Mouse (Mus musculus): ENCODE results near the gene Ap2b1.
A peak's percentile ranks its signal among the peaks of the same experiment; 100 is the strongest.
"Not testable (repeated sequence)": the region's sequence is repeated elsewhere in the genome, so short reads cannot be mapped to it uniquely, and the experiment has no call there.

Ap2b1 gene

DNA sequence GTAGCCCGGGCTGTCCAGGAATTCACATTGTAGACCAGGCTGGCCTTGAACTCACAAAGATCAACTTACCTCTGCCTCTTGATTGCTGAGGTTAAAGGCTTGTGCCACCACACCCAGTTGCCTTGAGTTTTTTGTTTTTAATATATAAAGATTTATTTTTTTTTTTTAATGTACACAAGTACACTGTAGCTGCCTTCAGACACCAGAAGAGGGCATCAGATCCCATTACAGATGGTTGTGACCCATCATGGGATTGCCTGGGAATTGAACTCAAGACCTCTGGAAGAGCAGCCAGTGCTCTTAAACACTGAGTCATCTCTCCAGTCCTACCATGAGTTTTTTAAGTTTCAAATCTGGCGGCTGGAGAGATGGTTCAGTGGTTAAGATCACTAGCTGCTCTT, 2.6 kb downstream of the Ap2b1 start:
- no peak for DNase-seq (ENCODE audit: low spot score in 2 of 2)

DNA sequence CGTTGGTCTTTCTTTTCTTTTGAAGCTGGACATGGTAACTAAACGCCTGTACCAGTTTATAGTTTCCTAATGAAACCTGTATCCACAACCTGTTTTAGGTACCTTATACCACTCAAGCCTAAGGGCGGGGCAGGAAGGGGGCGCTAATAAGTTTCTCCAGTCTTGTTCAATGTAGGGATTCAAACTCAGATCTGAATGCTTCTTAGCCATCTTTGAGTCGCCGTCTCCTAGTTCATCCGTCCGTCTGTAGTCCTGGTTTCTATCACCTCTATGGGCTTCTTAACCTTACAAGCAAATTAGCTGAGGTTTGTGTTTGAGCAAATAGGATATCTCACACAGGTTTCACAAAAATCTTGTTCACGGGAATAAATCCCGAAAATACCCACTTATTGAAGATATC, 3.3 kb downstream of the Ap2b1 start:
- no peak for DNase-seq (ENCODE audit: low spot score in 2 of 2)

DNA sequence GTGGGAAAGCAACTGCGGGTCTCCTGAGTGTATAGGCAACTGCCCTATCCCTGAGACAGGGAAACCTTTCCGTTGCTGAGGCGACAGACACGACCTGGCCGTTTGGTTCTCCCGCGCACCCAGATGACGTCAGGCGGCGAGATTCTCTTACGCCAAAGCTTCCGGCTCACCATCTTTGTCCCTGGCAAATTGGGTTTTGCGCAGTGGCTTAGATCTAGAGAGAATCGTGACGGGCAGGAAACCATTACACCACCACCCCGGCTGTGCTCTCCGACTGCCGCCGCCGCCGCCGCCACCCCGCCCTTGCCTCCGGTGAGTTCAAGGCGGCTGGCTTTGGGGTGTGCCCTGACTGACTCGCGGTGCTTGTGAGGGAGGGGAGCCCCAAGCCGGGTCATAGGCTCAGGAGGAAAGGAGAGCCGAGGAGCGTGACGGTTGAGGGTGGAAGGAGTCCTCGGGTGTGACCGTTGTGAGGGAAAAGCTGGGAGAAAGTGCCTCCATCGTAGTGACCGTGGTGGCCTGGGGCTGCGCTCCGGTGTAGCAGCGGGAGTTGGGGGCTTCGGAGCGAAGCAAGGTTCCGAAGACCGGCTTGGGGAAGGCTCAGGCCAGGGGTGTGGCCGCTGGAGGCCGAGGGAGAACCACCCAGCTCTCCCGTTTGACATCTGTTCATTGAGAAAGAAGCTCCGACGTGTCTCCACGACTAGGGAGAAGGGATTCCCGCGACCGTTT, 3.9 kb downstream of the Ap2b1 start, which contains the start of gene Pex12:
Pex12 (minus strand) TSS at position 61 of the 726 bp plus-strand sequence.
- DNase-seq (ENCODE audit: low spot score in 2 of 2), result peak; percentile 88 to 94

DNA sequence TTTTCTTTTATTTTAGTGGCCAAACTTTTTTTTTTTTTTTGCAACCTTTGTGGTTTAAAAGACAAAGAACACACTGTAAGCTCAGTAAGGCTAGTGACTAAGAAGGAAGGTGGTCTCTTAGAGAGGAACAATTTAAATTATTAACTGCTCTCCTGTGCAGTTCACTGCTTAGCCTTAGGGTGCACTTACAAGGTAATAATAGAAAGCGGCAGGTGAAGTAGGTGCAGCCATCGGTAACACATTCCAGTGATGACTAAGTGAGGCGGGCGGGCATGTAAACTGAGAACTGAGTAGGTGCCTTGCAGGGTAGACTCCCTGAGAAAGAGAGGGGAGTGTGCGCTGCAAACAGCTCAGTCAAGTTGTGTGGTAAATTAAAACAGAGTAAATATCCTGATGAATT, 4.9 kb downstream of the Ap2b1 start:
- DNase-seq (ENCODE audit: low spot score in 2 of 2), result no peak

DNA sequence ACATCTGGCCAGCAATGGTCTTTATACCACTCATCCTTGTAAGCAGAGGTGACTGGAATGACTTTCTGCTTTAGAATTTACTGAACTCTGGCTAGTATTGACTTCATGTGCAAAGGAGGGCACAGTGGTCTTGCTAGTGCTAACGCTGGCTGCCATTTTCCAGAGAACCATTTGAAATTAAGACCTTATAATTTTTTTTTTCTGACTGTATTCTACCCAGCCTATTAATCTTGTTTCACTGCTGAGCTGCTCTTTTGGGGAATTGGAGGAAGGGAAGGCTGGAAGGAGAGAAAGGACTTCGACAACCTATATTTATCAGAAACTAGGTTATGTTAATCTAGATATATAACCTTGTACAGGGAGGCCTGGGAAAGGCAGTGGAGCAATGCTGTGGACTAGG, 5.7 kb downstream of the Ap2b1 start:
- no peak for DNase-seq (ENCODE audit: low spot score in 2 of 2)

DNA sequence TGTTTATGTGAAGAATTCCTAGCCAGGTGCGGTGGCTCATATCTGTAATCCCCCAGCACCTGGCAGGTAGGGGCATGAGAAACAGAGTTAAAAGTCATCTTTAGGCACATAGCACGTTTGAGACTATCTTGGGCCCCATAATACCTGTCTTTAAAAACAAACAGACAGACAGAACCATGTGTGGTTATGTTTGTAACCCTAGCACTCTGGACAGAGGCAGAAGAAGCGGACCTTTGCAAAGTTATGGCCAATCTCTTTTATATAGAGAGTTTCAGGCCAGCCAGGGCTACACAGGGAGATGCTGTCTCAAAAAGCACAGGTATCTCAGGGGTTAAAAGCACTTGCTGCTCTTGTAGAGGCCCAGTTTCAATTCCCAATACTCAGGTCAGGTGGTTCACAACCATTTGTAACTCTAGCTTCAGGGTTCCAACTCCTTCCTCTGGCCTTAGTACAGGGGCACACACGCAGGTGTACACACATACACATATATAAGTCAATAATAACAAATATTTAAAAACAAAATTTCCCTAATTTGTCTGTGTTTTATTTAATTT, 8.0 kb downstream of the Ap2b1 start:
- no peak for DNase-seq (ENCODE audit: low spot score in 2 of 2)

DNA sequence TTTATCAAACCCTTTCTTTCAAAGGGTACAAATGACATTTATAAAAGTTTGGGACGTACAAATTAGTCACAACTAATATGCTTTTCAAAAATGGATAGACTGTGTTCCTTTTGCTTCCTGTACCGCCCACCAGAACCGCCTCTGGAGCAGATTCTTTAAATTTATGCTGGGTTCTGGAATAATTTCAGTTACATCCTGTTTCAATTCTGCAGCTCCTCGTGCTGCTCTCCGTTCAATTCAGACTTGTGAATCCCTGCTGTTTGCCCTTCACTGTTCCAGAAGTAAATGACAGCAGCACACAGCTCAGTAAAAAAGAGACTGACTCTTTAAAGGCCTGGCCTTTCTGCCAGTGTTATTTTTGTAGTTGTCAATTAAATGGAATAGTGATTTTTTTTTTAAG, 13.6 kb downstream of the Ap2b1 start:
- DNase-seq (ENCODE audit: low spot score in 2 of 2), result no peak

DNA sequence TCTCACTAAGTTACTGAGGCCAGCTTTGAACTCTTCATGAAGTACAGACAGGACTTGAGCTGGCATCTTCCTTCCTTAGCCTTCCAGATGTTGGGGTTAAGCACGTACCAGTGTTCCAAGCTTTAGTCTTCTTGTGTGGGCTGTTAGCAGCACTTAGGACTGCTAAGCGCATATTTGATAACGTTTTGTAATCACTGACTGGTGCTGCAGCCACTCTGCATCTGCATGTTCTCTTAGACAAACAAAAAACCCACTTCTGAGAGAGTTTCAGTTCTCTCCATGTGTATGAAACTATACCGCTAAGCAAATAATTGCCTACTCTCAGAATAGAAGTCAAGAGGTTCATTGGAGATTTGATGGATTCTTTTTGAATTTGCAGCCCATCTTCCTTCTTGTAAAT, 20.2 kb downstream of the Ap2b1 start:
- no peak for DNase-seq (ENCODE audit: low spot score in 2 of 2)

DNA sequence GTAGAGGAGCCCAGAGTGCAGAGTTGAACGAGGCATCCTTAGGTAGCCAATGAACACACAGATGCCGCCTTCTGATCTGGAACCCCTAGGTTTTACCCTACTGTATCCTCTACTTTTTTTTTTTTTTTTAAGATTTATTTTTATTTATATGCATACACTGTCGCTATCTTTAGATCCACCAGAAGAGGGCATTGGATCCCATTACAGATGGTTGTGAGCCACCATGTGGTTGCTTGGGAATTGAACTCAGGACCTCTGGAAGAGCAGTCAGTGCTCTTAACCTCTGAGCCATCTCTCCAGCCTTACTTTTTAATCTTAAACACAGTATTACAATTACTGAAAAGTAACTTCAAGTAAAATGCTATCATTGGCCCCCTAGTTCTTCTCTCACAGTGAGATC, 27.9 kb downstream of the Ap2b1 start:
- DNase-seq (ENCODE audit: low spot score in 2 of 2), result not testable (repeated sequence)

DNA sequence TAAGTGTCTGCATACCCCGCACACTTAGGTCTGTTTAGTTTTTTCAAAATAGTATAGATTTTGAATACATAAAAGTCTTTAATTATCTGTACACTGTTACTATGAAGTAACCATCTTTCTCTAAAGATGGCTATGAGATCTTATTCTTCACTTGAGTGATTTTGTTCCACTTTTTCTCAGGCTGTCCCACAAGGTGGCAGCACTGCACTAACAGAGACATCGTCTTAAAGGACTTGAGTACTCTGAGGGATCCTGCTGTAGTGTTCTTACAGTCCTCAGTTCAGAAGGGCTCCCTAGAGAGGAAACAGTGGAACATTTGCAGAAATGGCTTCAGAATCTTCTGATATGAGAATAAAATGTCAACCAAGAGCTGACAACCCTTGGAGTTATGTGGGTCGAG, 28.6 kb downstream of the Ap2b1 start:
- no peak for DNase-seq (ENCODE audit: low spot score in 2 of 2)

DNA sequence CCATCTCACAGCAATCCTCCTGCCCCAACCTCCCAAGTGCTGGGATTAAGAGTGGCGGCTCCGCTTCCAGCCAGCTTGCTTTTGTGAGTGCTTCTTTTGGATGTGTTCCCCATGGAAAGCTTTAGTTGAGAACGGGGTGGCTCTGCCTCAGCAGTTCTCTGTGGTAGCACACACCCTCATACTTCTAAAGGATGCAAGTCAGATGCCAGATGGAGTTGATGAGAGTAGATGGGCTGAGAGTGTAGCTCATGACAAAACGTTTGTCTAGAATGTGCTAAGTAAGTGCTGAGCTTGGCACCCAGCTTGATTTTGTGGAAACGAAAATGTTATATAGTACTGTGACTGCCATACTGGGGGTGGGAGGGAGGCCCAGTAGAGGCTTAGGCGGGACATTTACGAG, 37.0 kb downstream of the Ap2b1 start:
- DNase-seq (ENCODE audit: low spot score in 2 of 2), result no peak

DNA sequence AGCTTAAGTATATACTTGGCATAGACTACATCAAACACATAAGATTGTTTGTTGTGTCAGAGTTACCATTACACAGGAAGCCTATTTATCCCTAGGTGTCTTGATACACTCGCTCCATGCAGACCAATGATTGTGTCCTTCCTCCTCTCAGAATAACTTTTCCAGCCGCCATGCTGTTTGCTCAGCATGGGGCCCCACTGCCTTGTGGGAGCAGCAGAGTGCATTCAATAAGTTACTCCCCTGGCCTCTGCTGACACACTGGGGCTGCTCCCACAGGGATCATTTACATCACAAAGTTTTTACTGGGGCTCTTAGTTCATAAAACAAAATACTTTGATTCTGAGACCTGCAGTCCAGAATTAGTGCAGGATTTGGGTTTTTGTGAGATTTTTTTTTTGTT, 40.9 kb downstream of the Ap2b1 start:
- DNase-seq (ENCODE audit: low spot score in 2 of 2), result no peak

DNA sequence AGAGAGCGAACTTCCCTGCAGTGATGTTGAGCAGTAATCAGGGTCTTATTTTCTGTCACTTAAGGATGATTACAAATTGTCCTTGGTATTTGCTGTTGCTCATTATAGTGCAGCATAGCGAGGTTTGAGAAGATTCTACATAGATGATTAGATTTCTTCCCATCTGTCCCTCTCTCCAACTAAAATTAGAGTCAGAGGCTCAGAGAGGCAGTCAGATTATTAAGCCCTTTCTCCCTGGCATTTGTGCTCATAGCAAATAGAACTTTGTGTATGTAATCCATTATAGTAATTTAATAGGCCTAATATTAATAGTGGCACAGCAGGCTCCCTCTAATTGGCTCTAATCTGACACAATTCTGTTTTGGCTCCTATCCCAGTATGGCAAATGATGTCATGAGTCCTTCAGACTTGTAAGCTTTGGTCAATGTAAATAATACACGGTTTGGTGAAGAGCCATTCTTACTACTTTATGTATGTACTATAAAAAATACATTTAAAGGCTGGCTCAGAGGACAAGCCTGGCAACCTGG, 43.0 kb downstream of the Ap2b1 start:
- no peak for DNase-seq (ENCODE audit: low spot score in 2 of 2)

DNA sequence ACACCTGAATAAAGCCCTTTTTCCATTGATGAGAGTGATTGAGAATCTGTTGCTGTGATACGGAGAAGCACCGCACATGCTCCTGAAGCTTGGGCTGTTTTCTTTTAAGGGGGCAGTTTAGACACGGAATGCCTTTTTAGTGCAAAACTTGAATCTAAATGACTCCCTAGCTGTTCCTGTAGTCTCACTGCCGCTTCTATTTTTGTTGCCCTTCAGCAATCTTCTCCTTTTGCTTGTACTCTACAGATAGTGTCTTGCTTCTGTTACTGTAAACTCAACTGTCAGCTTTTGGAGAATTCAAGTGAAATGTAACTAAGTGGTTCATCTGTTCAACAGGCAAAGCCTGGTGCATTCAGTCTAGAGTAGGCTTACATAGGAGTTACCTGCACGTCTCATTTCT, 56.6 kb downstream of the Ap2b1 start:
- DNase-seq (ENCODE audit: low spot score in 2 of 2), result no peak

DNA sequence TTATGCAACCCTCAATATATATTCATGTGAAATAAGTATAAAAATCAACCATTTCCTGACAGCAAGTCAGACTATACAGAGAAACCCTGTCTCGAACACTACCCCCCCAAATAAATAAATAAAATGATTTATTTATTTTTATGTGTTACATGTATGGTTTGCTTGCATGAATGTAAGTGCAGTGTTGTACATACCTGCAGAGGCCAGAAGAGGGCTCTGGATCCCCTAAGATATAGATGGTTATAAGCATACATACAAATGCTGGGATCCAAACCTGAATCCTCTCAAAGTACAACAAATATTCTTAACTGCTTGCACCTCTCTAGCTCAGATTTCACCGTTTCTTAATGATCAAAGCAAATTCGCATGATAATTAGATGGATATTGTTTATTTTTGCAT, 58.6 kb downstream of the Ap2b1 start:
- no peak for DNase-seq (ENCODE audit: low spot score in 2 of 2)

DNA sequence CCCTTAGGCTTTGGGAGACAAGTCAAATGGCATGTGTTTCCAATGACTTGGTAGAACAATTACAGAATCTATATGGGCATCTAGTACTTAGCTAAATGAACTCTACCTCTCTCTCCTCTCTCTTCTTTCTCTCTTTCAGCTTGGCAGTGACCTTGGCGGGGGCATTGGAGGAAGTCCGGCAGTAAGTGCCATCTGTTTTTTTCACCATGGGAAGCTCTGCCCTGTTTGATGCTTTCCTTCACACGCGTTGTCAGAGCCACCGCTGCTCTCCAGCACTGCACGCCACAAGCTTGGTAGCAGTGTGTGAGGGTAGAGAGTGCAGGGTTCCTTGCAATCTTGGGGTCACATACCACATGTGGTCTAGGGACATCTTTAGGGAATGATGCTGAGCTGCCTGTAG, 65.8 kb downstream of the Ap2b1 start:
- DNase-seq (ENCODE audit: low spot score in 2 of 2), result no peak

DNA sequence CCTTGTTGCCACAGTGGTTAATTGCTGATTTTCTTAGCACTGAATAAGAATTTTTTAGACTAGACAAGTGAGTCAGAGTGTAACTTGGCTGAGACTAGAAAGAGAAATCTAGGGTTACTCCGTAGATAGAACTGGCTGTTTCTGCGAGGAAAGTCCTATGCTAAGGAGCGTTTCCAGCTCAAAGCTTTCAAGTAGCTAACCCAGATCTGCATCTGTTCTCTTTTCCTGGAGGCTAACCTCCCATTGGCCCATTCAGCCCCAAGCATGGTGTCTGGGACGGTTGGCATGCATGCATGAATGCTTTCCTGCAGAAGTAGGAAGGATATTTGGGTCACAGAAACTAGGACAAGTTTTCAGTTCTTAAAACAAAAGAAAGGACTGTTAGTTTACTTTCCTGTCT, 72.4 kb downstream of the Ap2b1 start:
- DNase-seq (ENCODE audit: low spot score in 2 of 2), result no peak

DNA sequence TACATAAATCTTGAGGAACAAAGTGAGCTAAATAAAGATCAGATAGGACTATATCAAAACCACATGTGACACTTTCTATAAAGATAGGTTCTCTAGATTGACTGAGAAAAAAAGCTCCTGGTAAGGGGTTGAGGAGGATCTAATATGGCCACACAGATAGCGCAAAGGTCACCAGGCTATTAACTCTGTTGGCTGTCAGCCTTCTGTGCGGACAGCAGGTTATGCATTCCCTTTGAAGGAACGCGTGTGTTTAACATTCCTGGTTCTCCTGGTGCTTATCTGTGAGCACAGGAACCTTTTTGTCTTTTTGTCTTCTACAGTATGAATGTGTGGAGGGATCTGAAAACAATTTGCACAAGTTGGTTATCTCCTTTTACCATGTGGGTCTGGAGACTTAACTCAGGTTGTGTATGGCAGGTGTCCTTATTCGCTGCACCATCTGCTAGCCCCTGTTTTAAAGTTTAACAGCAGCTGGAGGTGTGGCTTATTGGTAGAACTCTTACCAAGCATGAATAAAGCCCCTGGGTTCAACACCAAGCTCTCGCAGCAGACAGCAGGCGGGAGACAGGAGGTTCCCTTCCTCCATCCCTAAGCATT, 81.0 kb downstream of the Ap2b1 start:
- DNase-seq (ENCODE audit: low spot score in 2 of 2), result no peak

DNA sequence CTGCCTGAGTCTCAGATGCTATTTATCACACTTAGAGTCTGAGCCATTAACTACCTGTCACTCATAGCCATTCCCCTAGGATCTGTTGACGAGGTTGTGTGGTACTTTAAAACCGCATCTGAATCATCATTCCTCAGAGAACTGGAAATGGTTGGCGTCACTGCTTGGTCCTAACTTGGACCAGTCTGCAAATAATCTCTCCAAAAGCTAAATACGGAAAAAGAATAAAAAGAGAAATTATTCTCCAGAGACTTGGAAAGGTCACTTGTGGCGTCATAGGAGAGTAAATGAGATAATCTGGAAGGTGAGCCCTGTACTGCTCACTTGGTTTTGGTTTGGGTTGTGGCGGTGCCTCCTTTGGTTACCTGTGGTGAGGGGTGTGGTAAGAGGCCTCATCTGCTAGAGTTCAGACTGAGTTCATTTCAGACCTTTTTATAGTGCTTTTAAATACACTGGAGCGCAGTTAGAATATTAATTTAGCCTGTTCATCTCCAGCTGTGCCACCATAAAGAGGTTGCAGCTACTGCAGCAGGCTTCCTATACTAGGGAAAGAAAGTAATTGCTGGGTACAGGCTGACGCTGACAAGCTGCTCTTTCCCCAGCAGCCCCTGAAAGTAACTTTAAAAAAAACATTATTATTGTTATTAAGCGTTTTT, 84.2 kb downstream of the Ap2b1 start:
- DNase-seq (ENCODE audit: low spot score in 2 of 2), result no peak

DNA sequence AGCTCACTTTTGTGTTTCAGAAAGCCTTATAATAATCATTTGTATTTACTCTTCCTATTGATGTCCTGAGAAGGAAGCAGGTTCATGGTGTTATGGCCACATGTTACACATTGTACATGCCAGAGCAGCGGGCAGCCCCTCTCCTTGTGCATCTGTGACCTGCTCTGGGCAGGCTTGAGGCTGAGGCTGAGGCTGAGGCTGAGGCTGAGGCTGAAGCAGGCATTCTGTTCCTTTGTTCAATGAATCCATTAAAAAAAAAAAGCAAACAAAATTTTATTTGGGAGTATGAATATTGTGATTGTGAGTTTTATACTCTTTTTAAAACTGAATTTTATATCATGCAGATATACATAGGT, 84.7 kb downstream of the Ap2b1 start:
- no peak for DNase-seq (ENCODE audit: low spot score in 2 of 2)

DNA sequence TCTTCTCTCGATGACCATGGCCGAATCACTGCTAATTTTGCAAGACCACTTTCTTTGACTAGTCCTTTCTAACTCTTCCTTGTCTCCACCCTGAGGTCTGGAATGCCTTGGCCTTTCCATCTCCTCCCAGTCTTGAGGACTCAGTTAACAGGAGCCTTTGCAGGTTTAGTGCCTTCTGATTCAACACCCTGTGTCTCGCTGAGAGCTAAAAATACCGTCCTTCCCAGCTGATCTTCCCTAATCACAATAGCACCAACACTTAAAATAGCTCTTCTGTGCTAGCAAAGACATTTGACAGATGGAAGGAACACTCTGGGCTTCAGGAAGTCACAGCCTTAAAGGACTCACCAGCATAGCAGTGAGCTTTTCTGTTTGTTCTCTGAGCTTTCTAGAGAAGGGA, 94.2 kb downstream of the Ap2b1 start:
- DNase-seq (ENCODE audit: low spot score in 2 of 2), result no peak

DNA sequence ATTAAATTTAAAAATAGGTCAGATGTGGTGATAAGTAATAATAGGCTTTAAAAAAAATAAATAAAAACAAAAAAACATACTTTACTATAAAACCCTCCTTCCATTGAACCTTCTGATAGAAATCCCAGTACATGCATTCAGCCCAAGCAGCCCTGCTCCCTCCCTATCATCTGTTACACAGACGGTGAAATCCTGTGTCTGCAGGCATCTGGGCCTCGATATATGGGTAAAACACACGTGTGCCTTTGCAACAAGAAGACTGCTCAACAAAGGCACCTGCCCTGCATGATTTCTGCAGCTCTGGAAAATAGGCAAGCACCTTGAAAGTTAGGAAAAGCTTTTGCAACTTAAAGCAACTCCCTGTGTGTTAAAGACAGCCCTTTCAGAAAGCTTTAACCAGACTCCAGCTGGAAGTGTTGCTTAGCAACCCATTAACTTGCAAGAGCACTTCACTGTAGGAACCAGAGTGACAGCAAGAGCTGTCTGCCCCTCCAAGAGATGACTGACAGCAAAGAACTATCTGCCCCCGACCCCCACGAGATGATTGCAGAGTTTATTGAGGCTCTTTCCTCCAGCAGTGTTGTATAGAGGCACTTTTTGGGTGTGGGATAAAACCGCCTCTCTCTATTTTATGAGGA, 96.1 kb downstream of the Ap2b1 start:
- DNase-seq (ENCODE audit: low spot score in 2 of 2), result no peak

Measured in urinary bladder, postnatal 4 days (tissue).